Mouse (Mus musculus) forebrain, postnatal 0 days (tissue): ENCODE measurements around the gene Sh3bp4. TPM values are rescaled to one million over a fixed set of nuclear protein-coding genes. Genes with fewer than 3 reads are reported as not detected.

Experiments used
- ATAC-seq: fragments of 200-750 bp; cut with Nextera tagmentation; 2 replicates; pipeline ENCODE4 v1.8.0; 2017; ENCODE audit warnings: mild to moderate bottlenecking, moderate library complexity
- DNase-seq: peaks from one replicate; pipeline ENCODE4 v3.0.0-alpha.2; 2015
- H3K27ac ChIP-seq: fragments of 300-500 bp; sonication (generic); 2 replicates; pipeline ENCODE4 v1.5.1; 2014; ENCODE audit warnings: low read depth, mild to moderate bottlenecking, antibody characterized with exemption, low read length, moderate library complexity, mixed read lengths
- H3K27me3 ChIP-seq: fragments of 300-500 bp; sonication (generic); 2 replicates; pipeline ENCODE4 v1.6.1; 2014; ENCODE audit warnings: mild to moderate bottlenecking, low read length, mixed read lengths; ENCODE audit not compliant: insufficient read depth
- H3K36me3 ChIP-seq: fragments of 300-500 bp; sonication (generic); 2 replicates; pipeline ENCODE4 v1.6.1; 2014; ENCODE audit warnings: mild to moderate bottlenecking, moderate library complexity; ENCODE audit not compliant: insufficient read depth
- H3K4me1 ChIP-seq: fragments of 300-500 bp; sonication (generic); 2 replicates; pipeline ENCODE4 v1.6.1; 2014; ENCODE audit warnings: antibody characterized with exemption; ENCODE audit not compliant: insufficient read depth
- H3K4me2 ChIP-seq: fragments of 300-500 bp; sonication (generic); 2 replicates; pipeline ENCODE4 v1.6.1; 2014; ENCODE audit warnings: low read depth, mild to moderate bottlenecking, moderate library complexity
- H3K4me3 ChIP-seq: fragments of 300-500 bp; sonication (generic); 2 replicates; pipeline ENCODE4 v1.5.1; 2014; ENCODE audit warnings: low read depth, low read length, mixed read lengths
- H3K9ac ChIP-seq: fragments of 300-500 bp; sonication (generic); 2 replicates; pipeline ENCODE4 v1.6.1; 2014; ENCODE audit warnings: mild to moderate bottlenecking
- H3K9me3 ChIP-seq: fragments of 300-500 bp; sonication (generic); 2 replicates; pipeline ENCODE4 v1.6.1; 2016; ENCODE audit warnings: low read length
- CTCF ChIP-seq: sonication (generic); IDR thresholded peaks from 2 replicates; pipeline ENCODE4 v1.5.1; 2016; ENCODE audit warnings: antibody characterized with exemption, control low read depth, low read depth
- WGBS: fragments of 180-500 bp; shearing (Covaris S2); extraction: QIAGEN DNeasy Blood & Tissue Kit; methylation state at CpG from one replicate; pipeline ENCODE4 v1.1.7; 2014; 5-methylcytosine and 5-hydroxymethylcytosine counted together
- polyA plus RNA-seq: library from polyadenylated mRNA; unstranded; fragments of >200 nt; fragmentation: Nextera tagmentation; extraction: Ambion mirVana; gene quantifications from 2 replicates; pipeline ENCODE4 v1.2.1, GENCODE M21; 2015
- total RNA-seq: library from RNA; depleted of rRNA; stranded (reverse); fragments of >200 nt; gene quantifications from 2 replicates; pipeline ENCODE4 v1.2.3, GENCODE M21; 2014

Sh3bp4 gene
- total and polyA plus RNA-seq, 2 experiments from 2014 or later: 18.9 to 29.0 TPM

- Histone ChIP-seq H3K4me3 (no peak overlapping the region), H3K27me3 (no peaks in the 10 kb centered on the region), H3K4me2 (no peak overlapping the region), H3K4me1 (no peaks in the 10 kb centered on the region), H3K9me3 (peaks cover 2% of the 10 kb centered on the region; the same call in 1 of the 2 replicates), H3K9ac (no peak overlapping the region), H3K27ac (no peak overlapping the region), H3K36me3 (no peaks in the 10 kb centered on the region)
- ATAC-seq (no peak), DNase-seq (no peak)
- WGBS: 74% methylated on average over 5 of the region's 5 CpGs
- no peak for TF ChIP-seq CTCF
Measured at GRCm38 (mm10) chr1:89189204-89189603, 119.0 kb downstream of the Sh3bp4 start.

- H3K27ac ChIP-seq: 0 out of 2 replicates have a peak overlapping the region, but pooled peaks have one; percentile 2
- H3K9ac ChIP-seq: no peak overlapping the region
- H3K4me3 ChIP-seq: no peak overlapping the region
- no peaks in the 10 kb centered on the region for H3K27me3 ChIP-seq
- no peak for TF ChIP-seq CTCF
- H3K36me3 ChIP-seq: no peaks in the 10 kb centered on the region
- H3K4me2 ChIP-seq: no peak overlapping the region
- H3K4me1 ChIP-seq: no peaks in the 10 kb centered on the region
- ATAC-seq: no peak
- 49% methylated on average over 7 of the region's 7 CpGs for WGBS
- H3K9me3 ChIP-seq: no peaks in the 10 kb centered on the region
- DNase-seq: no peak
Measured at GRCm38 (mm10) chr1:89190621-89191020, 120.4 kb downstream of the Sh3bp4 start.

- no peak overlapping the region for H3K9ac ChIP-seq
- no peaks in the 10 kb centered on the region for H3K36me3 ChIP-seq
- no peak overlapping the region for H3K4me2 ChIP-seq
- DNase-seq: peak; percentile 65
- H3K27ac ChIP-seq: no peak overlapping the region
- no peak overlapping the region for H3K4me3 ChIP-seq
- H3K9me3 ChIP-seq: no peaks in the 10 kb centered on the region
- no peaks in the 10 kb centered on the region for H3K27me3 ChIP-seq
- WGBS: 20% methylated on average over 11 of the region's 11 CpGs
- H3K4me1 ChIP-seq: no peaks in the 10 kb centered on the region
- no peak; the same call in 1 of the 2 replicates for ATAC-seq
- peak; percentile 77 for TF ChIP-seq CTCF
Measured at GRCm38 (mm10) chr1:89191127-89191740, 121.0 kb downstream of the Sh3bp4 start.

- no peaks in the 10 kb centered on the region for H3K4me1 ChIP-seq
- H3K4me3 ChIP-seq: no peak overlapping the region
- H3K27me3 ChIP-seq: no peaks in the 10 kb centered on the region
- DNase-seq (peak; percentile 20), ATAC-seq (no peak)
- H3K9me3 ChIP-seq: no peaks in the 10 kb centered on the region
- TF ChIP-seq CTCF: peak; percentile 67
- no peak overlapping the region for H3K4me2 ChIP-seq
- 77% methylated on average over 11 of the region's 11 CpGs for WGBS
- H3K36me3 ChIP-seq: no peaks in the 10 kb centered on the region
- no peak overlapping the region for H3K27ac ChIP-seq
- no peak overlapping the region for H3K9ac ChIP-seq
Measured at GRCm38 (mm10) chr1:89192536-89193220, 122.5 kb downstream of the Sh3bp4 start.

- TF ChIP-seq CTCF: no peak
- Histone ChIP-seq H3K27me3 (no peaks in the 10 kb centered on the region), H3K4me2 (no peak overlapping the region), H3K27ac (no peak overlapping the region), H3K4me3 (no peak overlapping the region), H3K9ac (no peak overlapping the region), H3K9me3 (no peaks in the 10 kb centered on the region), H3K36me3 (no peaks in the 10 kb centered on the region), H3K4me1 (no peaks in the 10 kb centered on the region)
- ATAC-seq: no peak
- DNase-seq: no peak
- 79% methylated on average over 7 of the region's 7 CpGs for WGBS
Measured at GRCm38 (mm10) chr1:89193576-89193975, 123.4 kb downstream of the Sh3bp4 start.

GRCm38 (mm10) chr1:89195827-89196712 lies 125.9 kb downstream of the Sh3bp4 start:
- WGBS: 38% methylated on average over 12 of the region's 12 CpGs
- no peak overlapping the region for H3K9ac ChIP-seq

More at GRCm38 (mm10) chr1:89195827-89196712, 125.9 kb downstream of the Sh3bp4 start:
- no peak overlapping the region for H3K27ac ChIP-seq
- ATAC-seq: peak; percentile 84
- no peaks in the 10 kb centered on the region for H3K36me3 ChIP-seq
- DNase-seq: peak; percentile 90
- no peak overlapping the region for H3K4me2 ChIP-seq
- H3K4me3 ChIP-seq: no peak overlapping the region
- no peaks in the 10 kb centered on the region for H3K27me3 ChIP-seq
- peak; percentile 90 for TF ChIP-seq CTCF
- no peaks in the 10 kb centered on the region for H3K4me1 ChIP-seq
- no peaks in the 10 kb centered on the region for H3K9me3 ChIP-seq
